Mouse (Mus musculus): ENCODE measurements around the gene Myo16. TPM values are rescaled to one million over a fixed set of nuclear protein-coding genes. Genes with fewer than 3 reads are reported as not detected.

Myo16 gene
- 0.34 and 0.49 TPM in 2 replicates for polyA plus RNA-seq (2015; fragmentation: Nextera tagmentation; extraction: Ambion mirVana)

DNA sequence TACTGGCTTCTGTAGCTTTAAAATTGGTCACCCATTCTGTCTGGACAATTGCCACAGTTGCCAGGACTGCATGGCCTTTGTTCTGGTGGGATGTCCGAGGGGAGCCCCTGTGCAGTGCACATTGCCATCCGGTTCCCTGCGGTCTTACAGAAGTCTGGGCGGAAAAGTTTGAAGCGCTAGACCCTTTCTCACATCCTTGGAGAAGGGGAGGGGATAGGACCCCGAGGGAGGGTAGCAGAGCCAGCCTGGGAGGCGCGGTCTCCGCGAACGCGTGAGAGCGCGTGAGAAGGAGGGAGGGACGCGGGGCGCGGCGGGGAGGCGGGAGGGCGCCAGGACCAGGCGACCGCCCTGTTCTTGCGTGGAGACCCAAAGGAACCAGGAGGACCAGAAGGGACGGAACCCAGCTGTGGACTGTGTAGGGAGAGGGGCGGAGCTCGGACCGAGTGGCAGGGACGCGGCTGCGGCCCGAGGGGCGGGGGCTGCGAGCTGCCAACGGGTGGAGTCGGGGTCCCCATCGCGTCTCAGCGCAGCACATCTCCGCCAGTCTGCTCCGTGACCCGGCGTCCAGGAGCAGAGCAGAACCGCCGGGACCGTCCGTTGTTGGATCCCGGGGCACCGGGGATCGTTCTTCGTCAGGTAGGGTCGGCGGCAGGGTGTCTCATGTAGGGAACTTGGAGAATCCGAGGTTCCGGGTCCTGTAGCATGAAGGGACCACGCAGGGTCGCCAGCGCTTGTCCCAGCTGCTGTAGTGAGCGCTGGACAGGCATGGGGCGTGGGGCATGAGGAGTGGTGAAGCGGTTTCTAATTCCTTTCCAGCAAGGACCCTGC is at the start of gene Myo16:
TSS of gene Myo16 (plus strand) at position 301 of the 828 bp plus-strand sequence.
- Histone ChIP-seq H3K27me3 (ENCODE audit: control insufficient read depth, insufficient read depth, low read length) (peaks cover 24% of the 10 kb centered on the region), H3K27ac (ENCODE audit: low read length) (no peak within 1 kb of the TSS), H3K4me1 (ENCODE audit: control insufficient read depth, insufficient read depth, low read length) (no peaks in the 10 kb centered on the region; the same call in 1 of the 2 replicates), H3K9ac (ENCODE audit: low read length) (peak within 1 kb of the TSS; percentile 60), H3K4me3 (ENCODE audit: low read length) (peak within 1 kb of the TSS; percentile 67), H3K36me3 (ENCODE audit: control insufficient read depth, insufficient read depth) (no peaks in the 10 kb centered on the region), H3K9me3 (replicated peaks; ENCODE audit: control insufficient read depth, low read length) (no peaks in the 10 kb centered on the region), H3K4me2 (ENCODE audit: low read depth, low read length) (peak within 1 kb of the TSS; percentile 96)
- WGBS = under 1% methylated on average over 60 of the region's 61 CpGs
- ATAC-seq (replicated peaks; ENCODE audit: extremely low read depth, insufficient read depth, low FRiP score) = no peak

- WGBS = 73% methylated on average over 8 of the region's 8 CpGs
- no peak for ATAC-seq (replicated peaks; ENCODE audit: extremely low read depth, insufficient read depth, low FRiP score)
- no peaks in the 10 kb centered on the region for H3K36me3 ChIP-seq (ENCODE audit: control insufficient read depth, insufficient read depth)
- H3K9me3 ChIP-seq (replicated peaks; ENCODE audit: control insufficient read depth, low read length) = no peaks in the 10 kb centered on the region
- no peak overlapping the region for H3K27ac ChIP-seq (ENCODE audit: low read length)
- no peaks in the 10 kb centered on the region for H3K27me3 ChIP-seq (ENCODE audit: control insufficient read depth, insufficient read depth, low read length)
- no peak overlapping the region for H3K4me2 ChIP-seq (ENCODE audit: low read depth, low read length)
- no peak overlapping the region for H3K4me3 ChIP-seq (ENCODE audit: low read length)
- H3K4me1 ChIP-seq (ENCODE audit: control insufficient read depth, insufficient read depth, low read length) = no peaks in the 10 kb centered on the region
- no peak overlapping the region for H3K9ac ChIP-seq (ENCODE audit: low read length)
Measured at GRCm38 (mm10) chr8:10108516-10109271, 45.0 kb upstream of the Myo16 start.

DNA sequence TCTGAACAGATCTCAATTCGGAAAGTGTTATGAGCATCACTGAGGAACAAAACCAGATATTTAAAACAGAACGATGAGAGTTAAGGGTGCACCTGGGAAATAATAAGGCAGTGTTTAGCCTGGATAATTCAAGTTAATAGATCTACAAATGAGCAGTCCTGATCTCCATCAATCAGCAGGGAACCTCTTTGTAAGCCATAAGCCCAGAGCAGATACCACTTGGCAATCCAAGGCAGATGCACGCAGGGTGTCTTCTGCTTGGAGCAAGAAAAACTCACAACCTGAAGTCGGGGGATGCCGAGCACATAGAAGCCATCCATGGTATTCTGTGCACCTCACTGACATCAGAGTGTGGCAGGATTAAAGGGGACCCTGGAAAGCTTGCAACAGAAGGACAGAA is 31.0 kb upstream of the Myo16 start:
- ATAC-seq (replicated peaks; ENCODE audit: extremely low read depth, insufficient read depth, low FRiP score) = no peak
- no peaks in the 10 kb centered on the region for H3K27me3 ChIP-seq (ENCODE audit: control insufficient read depth, insufficient read depth, low read length)

GRCm38 (mm10) chr8:10123412-10123811 is 30.3 kb upstream of the Myo16 start:
- Histone ChIP-seq H3K9ac (ENCODE audit: low read length) (no peak overlapping the region), H3K4me1 (ENCODE audit: control insufficient read depth, insufficient read depth, low read length) (no peaks in the 10 kb centered on the region), H3K4me2 (ENCODE audit: low read depth, low read length) (no peak overlapping the region), H3K27ac (ENCODE audit: low read length) (no peak overlapping the region), H3K27me3 (ENCODE audit: control insufficient read depth, insufficient read depth, low read length) (no peaks in the 10 kb centered on the region), H3K4me3 (ENCODE audit: low read length) (no peak overlapping the region), H3K36me3 (ENCODE audit: control insufficient read depth, insufficient read depth) (no peaks in the 10 kb centered on the region), H3K9me3 (replicated peaks; ENCODE audit: control insufficient read depth, low read length) (no peaks in the 10 kb centered on the region)
- WGBS = 86% methylated on average over 2 of the region's 2 CpGs
- ATAC-seq (replicated peaks; ENCODE audit: extremely low read depth, insufficient read depth, low FRiP score) = no peak

More for the DNA sequence above, 31.0 kb upstream of the Myo16 start:
- no peak overlapping the region for H3K27ac ChIP-seq (ENCODE audit: low read length)
- whole genome bisulfite sequencing = 81% methylated on average over 5 of the region's 5 CpGs
- H3K4me3 ChIP-seq (ENCODE audit: low read length) = no peak overlapping the region
- H3K36me3 ChIP-seq (ENCODE audit: control insufficient read depth, insufficient read depth) = no peaks in the 10 kb centered on the region
- no peak overlapping the region for H3K4me2 ChIP-seq (ENCODE audit: low read depth, low read length)
- H3K9ac ChIP-seq (ENCODE audit: low read length) = no peak overlapping the region
- H3K4me1 ChIP-seq (ENCODE audit: control insufficient read depth, insufficient read depth, low read length) = no peaks in the 10 kb centered on the region
- H3K9me3 ChIP-seq (replicated peaks; ENCODE audit: control insufficient read depth, low read length) = no peaks in the 10 kb centered on the region

GRCm38 (mm10) chr8:10125684-10126083 is 28.0 kb upstream of the Myo16 start:
- H3K27me3 ChIP-seq (ENCODE audit: control insufficient read depth, insufficient read depth, low read length) = no peaks in the 10 kb centered on the region
- ATAC-seq (replicated peaks; ENCODE audit: extremely low read depth, insufficient read depth, low FRiP score) = no peak
- no peak overlapping the region for H3K9ac ChIP-seq (ENCODE audit: low read length)
- H3K4me1 ChIP-seq (ENCODE audit: control insufficient read depth, insufficient read depth, low read length) = no peaks in the 10 kb centered on the region
- no peaks in the 10 kb centered on the region for H3K9me3 ChIP-seq (replicated peaks; ENCODE audit: control insufficient read depth, low read length)
- H3K27ac ChIP-seq (ENCODE audit: low read length) = no peak overlapping the region
- 68% methylated on average over 4 of the region's 4 CpGs for WGBS
- no peaks in the 10 kb centered on the region for H3K36me3 ChIP-seq (ENCODE audit: control insufficient read depth, insufficient read depth)
- no peak overlapping the region for H3K4me2 ChIP-seq (ENCODE audit: low read depth, low read length)
- H3K4me3 ChIP-seq (ENCODE audit: low read length) = no peak overlapping the region

DNA sequence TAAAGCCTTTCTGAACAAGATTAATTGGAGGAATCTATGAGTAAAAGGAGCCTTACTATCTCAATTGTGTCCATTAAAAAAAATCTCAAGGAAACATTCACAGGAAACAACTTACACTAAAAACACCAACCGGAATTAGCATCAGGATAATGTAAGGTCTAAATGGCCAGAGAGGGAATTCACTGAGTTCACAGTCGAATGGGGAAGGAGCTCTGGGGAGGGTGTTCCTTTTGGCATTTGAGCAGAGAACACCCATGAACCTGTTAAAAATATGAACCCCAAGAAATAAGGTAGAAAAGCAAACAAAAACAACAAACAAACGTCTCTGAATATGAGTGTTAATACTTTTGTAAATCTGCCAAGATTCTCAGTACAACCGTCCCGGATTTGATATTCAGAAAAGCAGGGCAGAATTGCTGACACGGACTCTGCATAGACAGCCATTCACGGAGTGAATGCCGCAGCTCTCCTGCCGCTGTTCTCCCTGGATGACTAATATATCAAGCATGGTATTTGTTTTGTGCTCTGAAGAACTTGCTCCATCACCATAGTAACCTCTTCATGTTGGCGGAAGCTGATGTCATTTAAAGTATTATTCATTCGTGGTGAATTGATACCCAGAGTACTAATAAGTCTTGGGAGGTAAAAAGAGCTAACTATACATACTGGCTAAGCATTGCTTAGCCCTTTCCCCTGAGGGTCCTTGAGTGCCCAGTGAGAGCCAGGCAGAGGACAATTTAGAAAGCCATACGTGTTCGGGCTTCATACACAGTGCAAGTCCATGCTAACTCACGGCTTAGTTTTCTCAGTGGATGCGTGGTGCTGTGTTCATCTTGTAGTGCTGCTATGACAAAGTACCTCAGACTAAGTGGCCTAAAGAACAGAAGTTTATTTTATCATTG is 22.9 kb upstream of the Myo16 start:
- no peak for ATAC-seq (replicated peaks; ENCODE audit: extremely low read depth, insufficient read depth, low FRiP score)
- H3K36me3 ChIP-seq (ENCODE audit: control insufficient read depth, insufficient read depth) = no peaks in the 10 kb centered on the region
- no peak overlapping the region for H3K27ac ChIP-seq (ENCODE audit: low read length)
- H3K4me2 ChIP-seq (ENCODE audit: low read depth, low read length) = no peak overlapping the region
- no peak overlapping the region for H3K4me3 ChIP-seq (ENCODE audit: low read length)
- H3K9ac ChIP-seq (ENCODE audit: low read length) = no peak overlapping the region
- 0 out of 2 replicates have a peak, but pooled peaks cover 5% of the 10 kb centered on the region for H3K9me3 ChIP-seq (replicated peaks; ENCODE audit: control insufficient read depth, low read length)
- WGBS = 57% methylated on average over 15 of the region's 15 CpGs
- no peaks in the 10 kb centered on the region for H3K27me3 ChIP-seq (ENCODE audit: control insufficient read depth, insufficient read depth, low read length)
- H3K4me1 ChIP-seq (ENCODE audit: control insufficient read depth, insufficient read depth, low read length) = no peaks in the 10 kb centered on the region

- WGBS = 35% methylated on average over 8 of the region's 8 CpGs
- Histone ChIP-seq H3K4me1 (ENCODE audit: control insufficient read depth, insufficient read depth, low read length) (no peaks in the 10 kb centered on the region), H3K9ac (ENCODE audit: low read length) (no peak overlapping the region), H3K4me2 (ENCODE audit: low read depth, low read length) (no peak overlapping the region), H3K27me3 (ENCODE audit: control insufficient read depth, insufficient read depth, low read length) (no peaks in the 10 kb centered on the region), H3K27ac (ENCODE audit: low read length) (no peak overlapping the region), H3K4me3 (ENCODE audit: low read length) (no peak overlapping the region), H3K36me3 (ENCODE audit: control insufficient read depth, insufficient read depth) (no peaks in the 10 kb centered on the region), H3K9me3 (replicated peaks; ENCODE audit: control insufficient read depth, low read length) (0 out of 2 replicates have a peak, but pooled peaks cover 3% of the 10 kb centered on the region)
- ATAC-seq (replicated peaks; ENCODE audit: extremely low read depth, insufficient read depth, low FRiP score) = no peak
Measured at GRCm38 (mm10) chr8:10139536-10139935, 14.2 kb upstream of the Myo16 start.

GRCm38 (mm10) chr8:10143961-10144360 is 9.8 kb upstream of the Myo16 start:
- Histone ChIP-seq H3K36me3 (ENCODE audit: control insufficient read depth, insufficient read depth) (no peaks in the 10 kb centered on the region), H3K4me3 (ENCODE audit: low read length) (no peak overlapping the region), H3K4me1 (ENCODE audit: control insufficient read depth, insufficient read depth, low read length) (no peaks in the 10 kb centered on the region), H3K27ac (ENCODE audit: low read length) (no peak overlapping the region), H3K9me3 (replicated peaks; ENCODE audit: control insufficient read depth, low read length) (no peaks in the 10 kb centered on the region), H3K27me3 (ENCODE audit: control insufficient read depth, insufficient read depth, low read length) (no peaks in the 10 kb centered on the region), H3K4me2 (ENCODE audit: low read depth, low read length) (no peak overlapping the region), H3K9ac (ENCODE audit: low read length) (no peak overlapping the region)
- 75% methylated on average over 10 of the region's 10 CpGs for WGBS
- no peak for ATAC-seq (replicated peaks; ENCODE audit: extremely low read depth, insufficient read depth, low FRiP score)

All from heart, embryonic 16.5 days (tissue).